Mouse (Mus musculus) embryonic fibroblast, embryonic 13.5 days (primary cell): ENCODE results near the gene Dbf4.

Experiments
- CTCF ChIP-seq: IDR thresholded peaks from 2 replicates; pipeline ENCODE4 v1.5.1; 2011; ENCODE audit warnings: mild to moderate bottlenecking, control low read depth, low read length, moderate library complexity, borderline replicate concordance; ENCODE audit not compliant: insufficient read depth
- POLR2A ChIP-seq: IDR thresholded peaks from 2 replicates; pipeline ENCODE4 v1.6.1; 2011; ENCODE audit warnings: low read depth, mild to moderate bottlenecking, control low read depth, low read length, moderate library complexity

- TF ChIP-seq CTCF, result no peak
- TF ChIP-seq POLR2A, result no peak; the same call in 1 of the 2 replicates
Observed at GRCm38 (mm10) chr5:8367614-8368327, 54.7 kb downstream of the Dbf4 start, which contains the start of gene Adam22.
